Mouse (Mus musculus): ENCODE measurements around the gene Cd300lg. TPM values are rescaled to one million over a fixed set of nuclear protein-coding genes. Genes with fewer than 3 reads are reported as not detected.

Cd300lg gene
- total RNA-seq (2022), result under 1 TPM in 3 of 4 experiments, not detected in 1; 0.15 to 0.18 (median 0.17) TPM

GRCm38 (mm10) chr11:102041350-102041949 lies at the start of gene Cd300lg:
TSS of gene Cd300lg (plus strand) at chr11:102041509.
- DNase-seq (ENCODE audit: low spot score in 2 of 2), result no peak

GRCm38 (mm10) chr11:101991813-101992212 lies 49.5 kb upstream of the Cd300lg start:
- no peak for DNase-seq (ENCODE audit: low spot score in 2 of 2)

GRCm38 (mm10) chr11:101992411-101992810 lies 48.9 kb upstream of the Cd300lg start:
- peak; percentile 36 to 78 for DNase-seq (ENCODE audit: low spot score in 2 of 2)

GRCm38 (mm10) chr11:101994100-101994499 lies 47.2 kb upstream of the Cd300lg start:
- no peak for DNase-seq (ENCODE audit: low spot score in 2 of 2)

- DNase-seq (ENCODE audit: low spot score in 2 of 2), result no peak
These were observed 45.4 kb upstream of the Cd300lg start for GRCm38 (mm10) chr11:101995938-101996337.

- DNase-seq (ENCODE audit: low spot score in 2 of 2), result no peak
These were observed 43.1 kb upstream of the Cd300lg start for GRCm38 (mm10) chr11:101998258-101998657.

GRCm38 (mm10) chr11:101999466-101999865 lies 41.8 kb upstream of the Cd300lg start:
- DNase-seq (ENCODE audit: low spot score in 2 of 2), result no peak

- no peak for DNase-seq (ENCODE audit: low spot score in 2 of 2)
These were observed 37.1 kb upstream of the Cd300lg start for GRCm38 (mm10) chr11:102004251-102004650.

- DNase-seq (ENCODE audit: low spot score in 2 of 2), result no peak
These were observed 35.0 kb upstream of the Cd300lg start for GRCm38 (mm10) chr11:102006271-102006670.

- DNase-seq (ENCODE audit: low spot score in 2 of 2), result no peak
These were observed 34.6 kb upstream of the Cd300lg start for GRCm38 (mm10) chr11:102006688-102007087.

GRCm38 (mm10) chr11:102008372-102008771 lies 32.9 kb upstream of the Cd300lg start:
- DNase-seq (ENCODE audit: low spot score in 2 of 2), result no peak

GRCm38 (mm10) chr11:102008954-102009637 lies 32.2 kb upstream of the Cd300lg start:
- no peak for DNase-seq (ENCODE audit: low spot score in 2 of 2)

- no peak for DNase-seq (ENCODE audit: low spot score in 2 of 2)
These were observed 31.2 kb upstream of the Cd300lg start for GRCm38 (mm10) chr11:102010140-102010539.

GRCm38 (mm10) chr11:102011510-102011909 lies 29.8 kb upstream of the Cd300lg start:
- DNase-seq (ENCODE audit: low spot score in 2 of 2), result no peak

- no peak for DNase-seq (ENCODE audit: low spot score in 2 of 2)
These were observed 28.1 kb upstream of the Cd300lg start for GRCm38 (mm10) chr11:102013201-102013600.

GRCm38 (mm10) chr11:102015472-102015871 lies 25.8 kb upstream of the Cd300lg start:
- DNase-seq (ENCODE audit: low spot score in 2 of 2), result no peak

- DNase-seq (ENCODE audit: low spot score in 2 of 2), result no peak
These were observed 25.2 kb upstream of the Cd300lg start for GRCm38 (mm10) chr11:102016136-102016535.

GRCm38 (mm10) chr11:102019736-102020135 lies 21.6 kb upstream of the Cd300lg start:
- no peak for DNase-seq (ENCODE audit: low spot score in 2 of 2)

GRCm38 (mm10) chr11:102021196-102021595 lies 20.1 kb upstream of the Cd300lg start:
- DNase-seq (ENCODE audit: low spot score in 2 of 2), result no peak

- DNase-seq (ENCODE audit: low spot score in 2 of 2), result peak in 1 of 2 experiments; percentile 70
These were observed 17.9 kb upstream of the Cd300lg start for GRCm38 (mm10) chr11:102023406-102023805.

- DNase-seq (ENCODE audit: low spot score in 2 of 2), result no peak
These were observed 17.1 kb upstream of the Cd300lg start for GRCm38 (mm10) chr11:102024084-102024758.

GRCm38 (mm10) chr11:102024875-102025274 lies 16.4 kb upstream of the Cd300lg start:
- DNase-seq (ENCODE audit: low spot score in 2 of 2), result no peak

All from left cerebral cortex, adult 8-10 months (tissue).